Mouse (Mus musculus): Measurements from ENCODE around the gene Ifitm6. TPM values are rescaled to one million over a fixed set of nuclear protein-coding genes. Genes with fewer than 3 reads are reported as not detected.
A peak's percentile ranks its signal among the peaks of the same experiment; 100 is the strongest.
"Not testable (repeated sequence)": the region's sequence is repeated elsewhere in the genome, so short reads cannot be mapped to it uniquely, and the experiment has no call there.

The Ifitm6 gene
- total RNA-seq, 1 experiment from 2014 or later: 120 TPM

DNA sequence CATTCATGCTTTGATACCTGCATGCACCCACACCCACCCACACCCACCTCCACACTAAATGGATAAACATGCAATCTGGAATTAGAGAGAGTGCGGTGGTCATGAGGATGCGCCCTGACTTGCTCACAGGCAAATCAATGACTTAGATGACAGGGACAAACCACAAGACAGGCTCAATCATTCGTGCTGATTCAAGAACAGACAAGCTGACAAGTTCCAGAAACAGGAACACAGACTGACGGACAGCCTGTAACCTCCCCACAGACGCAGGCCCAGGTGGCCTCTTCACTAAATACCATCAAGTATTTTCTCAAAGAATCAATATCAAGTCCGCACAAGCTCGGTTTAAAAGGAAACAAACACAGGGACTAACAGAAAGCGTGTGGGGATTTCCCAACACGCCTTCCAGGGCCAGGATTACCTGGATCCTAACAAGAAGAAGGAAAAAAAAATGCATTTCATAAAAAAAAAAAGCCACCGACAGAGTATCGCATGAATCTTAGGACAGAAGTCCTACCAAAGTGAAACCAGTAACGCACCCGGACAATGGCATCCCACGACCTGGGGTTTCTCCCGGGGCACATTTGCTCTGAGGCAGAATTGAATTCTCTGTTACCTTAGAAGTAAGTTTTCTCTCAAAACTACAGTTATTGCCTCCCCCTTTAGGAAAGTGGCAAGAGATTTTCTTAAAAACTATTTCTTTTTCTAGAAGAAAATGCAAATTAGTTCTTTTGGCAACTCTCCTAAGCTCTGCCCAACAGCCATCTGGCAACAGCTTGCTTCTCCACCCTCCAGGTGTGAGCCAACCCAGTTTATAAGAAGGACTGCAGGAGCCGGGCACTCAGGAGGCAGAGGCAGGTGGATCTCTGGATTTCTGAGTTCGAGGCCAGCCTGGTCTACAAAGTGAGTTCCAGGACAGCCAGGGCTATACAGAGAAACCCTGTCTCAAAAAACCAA, 30.3 kb downstream of the Ifitm6 start:
- ATAC-seq (ENCODE audit: extremely low read depth, insufficient number of reproducible peaks, low FRiP score, poor library complexity, severe bottlenecking): no peak

GRCm38 (mm10) chr7:140982971-140983370, 34.8 kb downstream of the Ifitm6 start:
- ATAC-seq (ENCODE audit: extremely low read depth, insufficient number of reproducible peaks, low FRiP score, poor library complexity, severe bottlenecking): no peak

- ATAC-seq (ENCODE audit: extremely low read depth, insufficient number of reproducible peaks, low FRiP score, poor library complexity, severe bottlenecking): peak; percentile 88
Measured at GRCm38 (mm10) chr7:140981704-140982103, 36.0 kb downstream of the Ifitm6 start.

GRCm38 (mm10) chr7:140976720-140977119, 41.0 kb downstream of the Ifitm6 start:
- ATAC-seq (ENCODE audit: extremely low read depth, insufficient number of reproducible peaks, low FRiP score, poor library complexity, severe bottlenecking): peak; percentile 62

DNA sequence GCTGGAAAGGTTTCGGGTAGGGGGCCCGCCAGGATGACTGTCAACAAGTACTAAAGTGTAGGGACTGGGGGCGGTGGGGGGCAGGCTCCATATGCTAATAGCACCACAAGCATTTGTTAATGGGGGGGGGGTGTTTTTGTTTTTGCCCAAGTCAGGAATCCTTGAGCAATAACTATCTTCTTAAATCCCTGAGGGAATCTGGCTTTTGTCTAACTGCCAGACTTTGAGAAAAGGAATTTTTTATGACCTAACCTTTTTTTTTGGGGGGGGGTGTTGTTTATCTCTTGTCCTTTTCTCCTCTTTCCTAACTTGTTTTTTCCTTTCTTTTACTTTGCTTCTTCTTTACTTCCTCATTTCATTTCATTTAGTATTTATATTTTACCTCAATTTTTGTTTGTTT, 42.3 kb downstream of the Ifitm6 start:
- ATAC-seq (ENCODE audit: extremely low read depth, insufficient number of reproducible peaks, low FRiP score, poor library complexity, severe bottlenecking): no peak

DNA sequence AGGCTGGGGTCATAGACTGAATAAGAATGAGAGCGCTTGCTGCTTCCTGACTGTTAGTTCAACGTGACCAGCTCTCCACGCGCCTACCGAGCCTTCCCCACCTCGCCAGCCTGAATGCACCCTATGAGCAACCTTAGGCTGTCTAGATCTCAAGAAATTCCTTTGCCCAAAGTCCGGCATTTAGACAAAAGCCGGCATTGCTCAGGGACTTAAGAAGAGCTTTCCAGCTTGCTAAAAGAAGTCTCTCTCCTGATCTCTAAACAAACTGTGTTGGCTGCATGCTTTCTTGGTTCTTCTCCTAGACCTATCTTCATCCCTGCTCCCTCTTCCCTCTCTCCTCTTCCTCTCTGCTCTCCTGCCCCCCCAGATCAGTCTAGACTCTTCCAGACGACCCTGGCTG, 42.8 kb downstream of the Ifitm6 start:
- ATAC-seq (ENCODE audit: extremely low read depth, insufficient number of reproducible peaks, low FRiP score, poor library complexity, severe bottlenecking): no peak

DNA sequence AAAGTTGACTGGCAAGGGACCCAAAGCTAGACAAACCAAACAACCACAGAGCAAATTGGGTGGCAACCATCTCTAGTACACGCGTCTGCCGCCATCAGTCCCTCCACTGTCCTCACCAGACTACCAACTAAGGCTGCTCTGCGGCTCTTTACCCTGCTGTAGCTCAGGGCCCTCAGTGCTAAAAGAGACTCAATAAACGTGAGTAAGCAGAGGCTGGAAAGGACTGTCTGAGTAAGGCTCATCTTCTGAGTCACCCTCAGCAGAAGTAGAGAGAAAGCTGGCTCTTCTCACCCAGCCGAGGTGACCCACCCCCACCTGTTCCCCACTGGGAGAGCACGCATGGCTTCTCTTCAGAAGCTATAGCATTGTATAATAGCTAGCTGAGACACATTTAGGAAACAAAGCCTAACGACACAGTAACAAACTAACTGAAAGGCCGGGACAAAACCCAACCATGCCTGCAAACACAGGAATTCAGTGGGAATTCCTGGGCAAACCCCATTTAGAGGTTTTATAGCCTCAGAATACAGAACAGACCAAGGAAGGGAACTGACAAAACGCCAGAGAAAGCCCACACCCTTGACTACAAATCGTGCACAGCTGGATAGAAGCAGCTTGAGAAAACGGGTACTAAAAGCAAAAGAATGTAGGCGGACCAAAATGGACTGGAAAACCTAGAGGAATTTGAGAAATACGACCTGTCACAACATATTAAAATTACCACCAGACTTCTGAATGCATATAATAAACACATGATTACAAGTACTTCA, 44.1 kb downstream of the Ifitm6 start:
- ATAC-seq (ENCODE audit: extremely low read depth, insufficient number of reproducible peaks, low FRiP score, poor library complexity, severe bottlenecking): no peak

DNA sequence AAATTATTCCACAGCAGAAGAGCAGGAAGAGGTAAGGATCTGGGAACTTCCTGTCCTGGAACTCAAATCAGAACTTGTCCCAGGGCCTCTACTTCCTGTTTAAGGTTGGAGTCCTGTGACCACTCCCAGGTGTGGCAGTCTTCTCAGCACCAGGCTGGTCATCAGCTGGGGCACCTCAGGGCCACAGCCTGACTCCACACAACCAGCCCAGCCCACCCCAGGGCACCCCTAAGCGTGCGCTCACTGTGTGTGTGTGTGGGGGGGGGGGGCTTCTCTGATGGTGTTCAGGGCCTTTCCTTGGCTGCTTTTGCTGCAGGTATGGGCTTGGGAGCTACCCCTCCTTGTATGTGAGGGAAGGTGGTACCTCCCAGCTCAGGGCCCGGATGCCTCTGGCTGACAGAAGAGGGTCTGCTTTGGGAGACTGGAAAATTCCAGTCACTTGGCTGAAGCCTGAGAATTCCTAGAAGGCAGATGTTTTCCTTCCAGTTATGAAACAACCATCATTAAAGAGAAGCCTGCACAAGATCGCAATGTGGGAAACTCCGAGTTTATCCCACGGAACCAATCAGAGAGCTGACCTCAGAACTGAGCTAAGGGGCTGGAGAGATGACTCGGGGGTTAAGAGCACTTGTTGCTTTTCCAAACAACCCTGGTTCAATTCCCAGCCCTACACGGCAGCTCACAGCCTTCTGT, 46.1 kb downstream of the Ifitm6 start:
- ATAC-seq (ENCODE audit: extremely low read depth, insufficient number of reproducible peaks, low FRiP score, poor library complexity, severe bottlenecking): no peak

DNA sequence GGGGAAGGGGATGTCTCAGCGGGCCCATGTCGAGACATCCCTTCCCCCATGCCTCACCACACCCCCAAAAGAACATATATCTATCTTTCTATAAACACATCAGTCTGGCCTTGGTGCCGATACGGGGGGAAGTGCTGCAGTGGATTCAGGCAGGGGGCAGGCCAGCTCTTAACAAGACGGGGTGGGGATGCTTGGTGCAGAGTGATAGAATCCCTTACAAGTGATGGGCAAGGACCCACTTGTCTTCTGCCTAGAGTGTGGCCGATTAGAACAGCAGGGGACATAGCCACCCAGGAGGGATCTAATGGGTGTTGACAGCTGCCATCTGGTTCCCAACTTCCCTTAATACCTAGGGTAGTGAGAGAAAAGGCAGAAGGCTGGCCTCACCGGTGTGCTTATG, 46.8 kb downstream of the Ifitm6 start:
- no peak for ATAC-seq (ENCODE audit: extremely low read depth, insufficient number of reproducible peaks, low FRiP score, poor library complexity, severe bottlenecking)

- not testable (repeated sequence) for ATAC-seq (ENCODE audit: extremely low read depth, insufficient number of reproducible peaks, low FRiP score, poor library complexity, severe bottlenecking)
Measured at GRCm38 (mm10) chr7:140968710-140969109, 49.0 kb downstream of the Ifitm6 start.

GRCm38 (mm10) chr7:140967862-140968591, 49.7 kb downstream of the Ifitm6 start:
- ATAC-seq (ENCODE audit: extremely low read depth, insufficient number of reproducible peaks, low FRiP score, poor library complexity, severe bottlenecking): peak; percentile 50

DNA sequence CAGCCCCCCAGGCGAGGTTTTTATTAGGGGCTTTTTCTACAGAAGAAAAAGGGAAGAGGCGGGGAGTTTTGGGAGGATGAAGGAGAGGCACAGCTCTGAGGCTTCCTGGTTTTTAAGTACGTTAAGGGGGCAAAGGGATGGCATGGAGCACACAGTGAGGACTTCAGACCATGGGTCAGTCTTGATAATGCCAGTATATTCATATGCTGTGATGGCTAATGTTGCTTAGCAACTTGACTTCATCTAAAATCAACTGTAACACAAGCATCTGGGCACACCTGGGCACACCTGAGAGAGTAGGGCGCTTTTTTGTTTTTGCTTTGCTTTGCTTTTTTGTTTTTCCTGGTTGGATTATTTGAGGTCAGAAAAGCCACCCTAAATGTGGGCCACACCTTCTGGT, 50.8 kb downstream of the Ifitm6 start, which contains the start of gene Ifitm1:
Gene Ifitm1 (plus strand): TSS at position 301 of the 400 bp plus-strand sequence.
- ATAC-seq (ENCODE audit: extremely low read depth, insufficient number of reproducible peaks, low FRiP score, poor library complexity, severe bottlenecking): no peak

Other genes starting within 250 kb of the Ifitm6 start
- gene Syce1, start 230.1 kb downstream of the Ifitm6 start, total RNA-seq (2017): not detected in 2 replicates
- gene Zfp941, start 195.7 kb downstream of the Ifitm6 start, total RNA-seq (2017): not detected in 2 replicates
- not detected in 2 replicates for gene Urah, start 182.9 kb downstream of the Ifitm6 start, total RNA-seq (2017)
- gene Scgb1c1, start 172.4 kb downstream of the Ifitm6 start, total RNA-seq (2017): not detected in 2 replicates
- not detected in 2 replicates for gene Odf3, start 170.1 kb downstream of the Ifitm6 start, total RNA-seq (2017)
- gene Gm45785, start 161.6 kb downstream of the Ifitm6 start, total RNA-seq (2017): not detected in 2 replicates
- 120 and 128 TPM in 2 replicates for gene Ric8a, start 161.0 kb downstream of the Ifitm6 start, total RNA-seq (2017)
- 28.3 and 47.1 TPM in 2 replicates for gene Bet1l, start 160.3 kb downstream of the Ifitm6 start, total RNA-seq (2017)
- gene Psmd13, start 136.0 kb downstream of the Ifitm6 start, total RNA-seq (2017): 96.6 and 110 TPM in 2 replicates
- 14.5 and 20.1 TPM in 2 replicates for gene Sirt3, start 135.6 kb downstream of the Ifitm6 start, total RNA-seq (2017)
- gene Cox8b, start 117.5 kb downstream of the Ifitm6 start, total RNA-seq (2017): not detected in 2 replicates
- 0.47 TPM in 1 of 2 replicates, not detected in the other for gene Nlrp6, start 97.0 kb downstream of the Ifitm6 start, total RNA-seq (2017)
- 15.0 and 17.9 TPM in 2 replicates for gene Pgghg, start 76.5 kb downstream of the Ifitm6 start, total RNA-seq (2017)
- gene Ifitm5, start 67.6 kb downstream of the Ifitm6 start, total RNA-seq (2017): 12.8 and 18.0 TPM in 2 replicates
- gene Gm45717, start 62.0 kb downstream of the Ifitm6 start, total RNA-seq (2017): not detected in 2 replicates
- gene Ifitm2, start 61.9 kb downstream of the Ifitm6 start, total RNA-seq (2017): 514 and 537 TPM in 2 replicates
- 416 and 446 TPM in 2 replicates for gene Ifitm1, start 50.7 kb downstream of the Ifitm6 start, total RNA-seq (2017)
- 187 and 230 TPM in 2 replicates for gene Ifitm3, start 7.2 kb downstream of the Ifitm6 start, total RNA-seq (2017)
- not detected in 2 replicates for gene Gm17387, start 11.2 kb upstream of the Ifitm6 start, total RNA-seq (2017)
- gene B4galnt4, start 43.2 kb upstream of the Ifitm6 start, total RNA-seq (2017): not detected in 2 replicates
- gene Pkp3, start 60.3 kb upstream of the Ifitm6 start, total RNA-seq (2017): 10.5 and 11.0 TPM in 2 replicates
- gene Sigirr, start 82.6 kb upstream of the Ifitm6 start, total RNA-seq (2017): 21.0 and 21.9 TPM in 2 replicates
- not detected in 2 replicates for gene Ano9, start 99.9 kb upstream of the Ifitm6 start, total RNA-seq (2017)
- 4.2 and 6.3 TPM in 2 replicates for gene Ptdss2, start 104.5 kb upstream of the Ifitm6 start, total RNA-seq (2017)
- 41.0 and 51.8 TPM in 2 replicates for gene Rnh1, start 154.9 kb upstream of the Ifitm6 start, total RNA-seq (2017)
- gene Hras, start 176.1 kb upstream of the Ifitm6 start, total RNA-seq (2017): 13.7 and 23.8 TPM in 2 replicates
- gene Lrrc56, start 176.2 kb upstream of the Ifitm6 start, total RNA-seq (2017): 1.9 and 3.9 TPM in 2 replicates
- gene Lmntd2, start 196.2 kb upstream of the Ifitm6 start, total RNA-seq (2017): 2.6 and 3.2 TPM in 2 replicates
- gene Rassf7, start 197.9 kb upstream of the Ifitm6 start, total RNA-seq (2017): 7.1 and 9.0 TPM in 2 replicates
- 82.6 and 97.8 TPM in 2 replicates for gene Phrf1, start 210.9 kb upstream of the Ifitm6 start, total RNA-seq (2017)
- 122 and 134 TPM in 2 replicates for gene Irf7, start 248.6 kb upstream of the Ifitm6 start, total RNA-seq (2017)